Mouse (Mus musculus): ENCODE data around the gene Kmt2c. TPM values are rescaled to one million over a fixed set of nuclear protein-coding genes. Genes with fewer than 3 reads are reported as not detected.

Kmt2c gene
- polyA plus RNA-seq (2015; fragmentation: Nextera tagmentation; extraction: Ambion mirVana): 12.1 and 13.6 TPM in 2 replicates

DNA sequence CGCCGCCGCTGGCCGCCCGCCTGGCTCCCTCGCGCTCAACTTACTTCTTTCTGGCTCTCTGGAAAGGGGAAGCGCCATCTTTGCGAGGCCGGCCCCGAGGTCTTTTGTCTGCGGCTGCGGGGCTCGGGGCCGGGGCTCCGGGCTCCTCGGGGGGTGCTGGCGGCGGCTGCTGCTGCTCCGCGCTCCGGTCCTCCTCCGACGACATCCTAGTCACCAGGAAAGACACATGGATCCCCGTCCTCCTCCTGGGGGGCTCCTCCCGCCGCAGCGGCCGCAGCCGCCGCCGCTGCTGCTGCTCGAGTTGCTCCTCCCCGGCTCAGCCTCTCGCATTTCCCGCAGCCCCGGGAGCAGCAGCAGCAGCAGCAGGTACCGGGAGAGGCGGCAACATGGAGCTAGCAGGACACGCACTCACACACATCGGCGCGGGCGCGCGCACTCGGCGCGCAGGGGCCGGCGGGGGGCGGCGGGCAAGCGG lies at the start of gene Kmt2c:
Kmt2c (minus strand) TSS at position 438 of the 475 bp plus-strand sequence.
- H3K4me3 ChIP-seq (replicated peaks; ENCODE audit: low read length): peak within 1 kb of the TSS; percentile 98
- H3K27ac ChIP-seq (ENCODE audit: low read length): peak within 1 kb of the TSS; percentile 100
- no peaks in the 10 kb centered on the region for H3K9me3 ChIP-seq (replicated peaks; ENCODE audit: control insufficient read depth, low read length)
- WGBS: 0% methylated on average over 40 of the region's 54 CpGs
- H3K9ac ChIP-seq (ENCODE audit: low read length): peak within 1 kb of the TSS; percentile 96
- peak within 1 kb of the TSS; percentile 79 for H3K4me2 ChIP-seq (ENCODE audit: low read depth, low read length)
- no peaks in the 10 kb centered on the region for H3K36me3 ChIP-seq (ENCODE audit: control insufficient read depth, insufficient read depth, low read length)
- ATAC-seq (ENCODE audit: insufficient read depth, low FRiP score): peak; percentile 6; the same call in 1 of the 2 replicates
- peaks cover 11% of the 10 kb centered on the region for H3K4me1 ChIP-seq (ENCODE audit: control insufficient read depth, insufficient read depth, low read length)
- H3K27me3 ChIP-seq (ENCODE audit: control insufficient read depth, insufficient read depth, low read length): no peaks in the 10 kb centered on the region

- Histone ChIP-seq H3K27ac (ENCODE audit: low read length) (no peak overlapping the region), H3K36me3 (ENCODE audit: control insufficient read depth, insufficient read depth, low read length) (no peaks in the 10 kb centered on the region), H3K9me3 (replicated peaks; ENCODE audit: control insufficient read depth, low read length) (no peaks in the 10 kb centered on the region), H3K4me2 (ENCODE audit: low read depth, low read length) (no peak overlapping the region), H3K4me3 (replicated peaks; ENCODE audit: low read length) (no peak overlapping the region), H3K9ac (ENCODE audit: low read length) (no peak overlapping the region), H3K4me1 (ENCODE audit: control insufficient read depth, insufficient read depth, low read length) (no peaks in the 10 kb centered on the region), H3K27me3 (ENCODE audit: control insufficient read depth, insufficient read depth, low read length) (no peaks in the 10 kb centered on the region)
- WGBS: 95% methylated on average over 2 of the region's 2 CpGs
- no peak for ATAC-seq (ENCODE audit: insufficient read depth, low FRiP score)
Measured at GRCm38 (mm10) chr5:25546912-25547311, 48.3 kb upstream of the Kmt2c start.

DNA sequence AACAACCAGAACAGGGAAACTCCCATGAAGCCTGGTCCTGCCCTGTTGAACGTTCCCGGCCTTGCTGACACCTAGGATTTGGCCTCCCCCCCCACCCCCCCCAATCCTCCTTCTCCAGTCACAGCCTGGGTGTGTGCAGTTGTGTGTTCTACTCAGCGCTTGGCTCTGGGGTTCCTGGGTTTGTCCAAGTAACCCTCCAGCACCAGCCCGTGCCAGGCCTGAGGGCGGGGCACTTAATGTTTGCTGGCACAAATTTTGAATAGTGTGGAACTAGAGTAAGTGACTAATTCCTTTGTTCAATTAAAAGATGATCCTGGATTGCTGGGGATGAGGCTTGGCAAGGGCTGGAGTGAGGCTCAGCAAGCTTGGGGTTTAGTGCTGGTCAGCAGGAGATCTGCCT lies 46.0 kb upstream of the Kmt2c start:
- no peak overlapping the region for H3K27ac ChIP-seq (ENCODE audit: low read length)
- 65% methylated on average over 5 of the region's 5 CpGs for WGBS
- H3K36me3 ChIP-seq (ENCODE audit: control insufficient read depth, insufficient read depth, low read length): no peaks in the 10 kb centered on the region
- no peak for ATAC-seq (ENCODE audit: insufficient read depth, low FRiP score)
- no peaks in the 10 kb centered on the region for H3K27me3 ChIP-seq (ENCODE audit: control insufficient read depth, insufficient read depth, low read length)
- no peaks in the 10 kb centered on the region for H3K4me1 ChIP-seq (ENCODE audit: control insufficient read depth, insufficient read depth, low read length)
- no peak overlapping the region for H3K9ac ChIP-seq (ENCODE audit: low read length)
- H3K4me2 ChIP-seq (ENCODE audit: low read depth, low read length): no peak overlapping the region
- H3K9me3 ChIP-seq (replicated peaks; ENCODE audit: control insufficient read depth, low read length): no peaks in the 10 kb centered on the region
- H3K4me3 ChIP-seq (replicated peaks; ENCODE audit: low read length): no peak overlapping the region

DNA sequence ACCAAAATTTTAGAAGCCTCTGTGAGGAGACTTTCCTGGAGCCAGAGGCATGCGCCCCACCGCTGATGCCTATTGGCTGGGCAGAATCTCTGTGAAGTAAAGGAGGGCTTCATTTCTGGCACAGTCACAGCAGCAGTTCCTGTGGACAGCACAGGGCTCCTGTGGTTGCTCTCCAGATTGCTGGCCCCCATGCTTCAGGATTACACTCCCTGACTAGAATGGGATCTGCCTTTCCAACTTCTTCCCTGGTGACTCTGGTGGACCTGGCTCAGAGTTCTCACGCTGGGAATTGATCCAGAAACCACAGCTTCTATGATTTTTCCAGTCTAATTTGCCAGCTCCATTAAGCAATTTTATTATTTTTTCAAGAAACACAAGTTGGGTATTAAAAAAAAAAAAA lies 45.5 kb upstream of the Kmt2c start:
- Histone ChIP-seq H3K27me3 (ENCODE audit: control insufficient read depth, insufficient read depth, low read length) (no peaks in the 10 kb centered on the region), H3K27ac (ENCODE audit: low read length) (no peak overlapping the region), H3K9ac (ENCODE audit: low read length) (no peak overlapping the region), H3K4me1 (ENCODE audit: control insufficient read depth, insufficient read depth, low read length) (no peaks in the 10 kb centered on the region), H3K4me3 (replicated peaks; ENCODE audit: low read length) (no peak overlapping the region), H3K36me3 (ENCODE audit: control insufficient read depth, insufficient read depth, low read length) (no peaks in the 10 kb centered on the region), H3K9me3 (replicated peaks; ENCODE audit: control insufficient read depth, low read length) (no peaks in the 10 kb centered on the region), H3K4me2 (ENCODE audit: low read depth, low read length) (no peak overlapping the region)
- 91% methylated on average over 3 of the region's 3 CpGs for WGBS
- no peak for ATAC-seq (ENCODE audit: insufficient read depth, low FRiP score)

- Histone ChIP-seq H3K36me3 (ENCODE audit: control insufficient read depth, insufficient read depth, low read length) (no peaks in the 10 kb centered on the region), H3K9ac (ENCODE audit: low read length) (no peak overlapping the region), H3K9me3 (replicated peaks; ENCODE audit: control insufficient read depth, low read length) (no peaks in the 10 kb centered on the region), H3K4me1 (ENCODE audit: control insufficient read depth, insufficient read depth, low read length) (no peaks in the 10 kb centered on the region), H3K4me2 (ENCODE audit: low read depth, low read length) (no peak overlapping the region), H3K4me3 (replicated peaks; ENCODE audit: low read length) (no peak overlapping the region), H3K27ac (ENCODE audit: low read length) (no peak overlapping the region), H3K27me3 (ENCODE audit: control insufficient read depth, insufficient read depth, low read length) (no peaks in the 10 kb centered on the region)
- 70% methylated on average over 2 of the region's 2 CpGs for WGBS
- no peak for ATAC-seq (ENCODE audit: insufficient read depth, low FRiP score)
Measured at GRCm38 (mm10) chr5:25541661-25542060, 43.1 kb upstream of the Kmt2c start.

- H3K9me3 ChIP-seq (replicated peaks; ENCODE audit: control insufficient read depth, low read length): no peaks in the 10 kb centered on the region
Measured at GRCm38 (mm10) chr5:25540921-25541320, 42.3 kb upstream of the Kmt2c start.

DNA sequence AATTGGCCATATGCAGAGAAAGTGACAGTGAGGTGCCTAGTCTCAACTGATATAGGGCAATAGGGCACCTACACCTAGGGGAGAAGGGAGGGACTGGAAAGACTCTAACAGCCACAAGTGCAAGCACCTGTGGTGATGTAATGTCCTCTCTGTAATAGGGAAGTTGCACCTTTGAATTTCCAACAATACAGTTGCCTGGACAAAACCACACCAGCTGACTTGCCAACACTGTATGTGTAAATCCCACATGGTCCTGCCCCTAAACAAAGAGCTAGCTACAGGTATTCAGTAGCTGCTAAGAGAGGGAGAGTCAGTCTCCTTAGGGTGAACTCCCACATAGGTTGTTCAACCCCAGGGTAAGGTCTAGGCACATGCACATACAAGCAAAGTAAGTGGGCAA lies 41.8 kb upstream of the Kmt2c start:
- no peak for ATAC-seq (ENCODE audit: insufficient read depth, low FRiP score)
- Histone ChIP-seq H3K4me2 (ENCODE audit: low read depth, low read length) (no peak overlapping the region), H3K36me3 (ENCODE audit: control insufficient read depth, insufficient read depth, low read length) (no peaks in the 10 kb centered on the region), H3K4me3 (replicated peaks; ENCODE audit: low read length) (no peak overlapping the region), H3K9me3 (replicated peaks; ENCODE audit: control insufficient read depth, low read length) (no peaks in the 10 kb centered on the region), H3K9ac (ENCODE audit: low read length) (no peak overlapping the region), H3K27ac (ENCODE audit: low read length) (no peak overlapping the region), H3K27me3 (ENCODE audit: control insufficient read depth, insufficient read depth, low read length) (no peaks in the 10 kb centered on the region), H3K4me1 (ENCODE audit: control insufficient read depth, insufficient read depth, low read length) (no peaks in the 10 kb centered on the region)

More at GRCm38 (mm10) chr5:25540921-25541320, 42.3 kb upstream of the Kmt2c start:
- whole genome bisulfite sequencing: 76% methylated on average over 3 of the region's 3 CpGs
- Histone ChIP-seq H3K27me3 (ENCODE audit: control insufficient read depth, insufficient read depth, low read length) (no peaks in the 10 kb centered on the region), H3K27ac (ENCODE audit: low read length) (no peak overlapping the region), H3K4me1 (ENCODE audit: control insufficient read depth, insufficient read depth, low read length) (no peaks in the 10 kb centered on the region), H3K9ac (ENCODE audit: low read length) (no peak overlapping the region), H3K36me3 (ENCODE audit: control insufficient read depth, insufficient read depth, low read length) (no peaks in the 10 kb centered on the region), H3K4me2 (ENCODE audit: low read depth, low read length) (no peak overlapping the region), H3K4me3 (replicated peaks; ENCODE audit: low read length) (no peak overlapping the region)
- no peak for ATAC-seq (ENCODE audit: insufficient read depth, low FRiP score)

DNA sequence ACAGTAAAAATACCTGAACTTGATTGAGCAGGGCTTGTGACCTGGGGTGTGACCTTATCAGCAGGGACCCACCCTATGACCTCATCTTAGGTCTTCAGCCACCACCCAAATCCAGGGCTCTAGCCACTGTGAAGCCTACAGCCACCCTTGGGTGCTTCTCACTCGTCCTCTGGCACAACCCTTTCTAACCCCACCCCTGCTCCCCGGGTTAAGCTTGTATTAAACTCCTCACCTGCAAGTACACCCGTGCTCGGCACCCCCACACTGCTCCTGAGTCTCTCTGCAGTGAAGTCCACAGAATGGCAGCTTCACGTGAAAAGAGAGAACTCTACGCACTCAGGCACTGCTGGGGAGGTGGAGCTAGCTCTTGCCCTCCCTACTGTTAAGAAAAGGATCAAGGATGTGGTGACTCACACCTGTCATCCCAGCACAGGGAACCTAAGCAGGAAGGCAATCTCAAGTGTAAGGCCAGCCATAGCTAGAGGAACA lies 38.4 kb upstream of the Kmt2c start:
- 0 out of 2 replicates have a peak overlapping the region, but pooled peaks have one; percentile 15 for H3K4me2 ChIP-seq (ENCODE audit: low read depth, low read length)
- H3K4me3 ChIP-seq (replicated peaks; ENCODE audit: low read length): no peak overlapping the region
- H3K9ac ChIP-seq (ENCODE audit: low read length): no peak overlapping the region
- ATAC-seq (ENCODE audit: insufficient read depth, low FRiP score): peak; percentile 72
- H3K36me3 ChIP-seq (ENCODE audit: control insufficient read depth, insufficient read depth, low read length): no peaks in the 10 kb centered on the region
- H3K27me3 ChIP-seq (ENCODE audit: control insufficient read depth, insufficient read depth, low read length): no peaks in the 10 kb centered on the region
- H3K4me1 ChIP-seq (ENCODE audit: control insufficient read depth, insufficient read depth, low read length): no peaks in the 10 kb centered on the region
- no peaks in the 10 kb centered on the region for H3K9me3 ChIP-seq (replicated peaks; ENCODE audit: control insufficient read depth, low read length)
- 32% methylated on average over 6 of the region's 6 CpGs for WGBS
- H3K27ac ChIP-seq (ENCODE audit: low read length): peak overlapping the region; percentile 69; the same call in 1 of the 2 replicates

- WGBS: 49% methylated on average over 2 of the region's 2 CpGs
- ATAC-seq (ENCODE audit: insufficient read depth, low FRiP score): no peak
Measured at GRCm38 (mm10) chr5:25536451-25536850, 37.9 kb upstream of the Kmt2c start.

More at GRCm38 (mm10) chr5:25536451-25536850, 37.9 kb upstream of the Kmt2c start:
- H3K4me3 ChIP-seq (replicated peaks; ENCODE audit: low read length): no peak overlapping the region
- H3K27ac ChIP-seq (ENCODE audit: low read length): no peak overlapping the region
- no peaks in the 10 kb centered on the region for H3K36me3 ChIP-seq (ENCODE audit: control insufficient read depth, insufficient read depth, low read length)
- no peak overlapping the region for H3K9ac ChIP-seq (ENCODE audit: low read length)
- H3K27me3 ChIP-seq (ENCODE audit: control insufficient read depth, insufficient read depth, low read length): no peaks in the 10 kb centered on the region
- H3K9me3 ChIP-seq (replicated peaks; ENCODE audit: control insufficient read depth, low read length): no peaks in the 10 kb centered on the region
- H3K4me2 ChIP-seq (ENCODE audit: low read depth, low read length): 0 out of 2 replicates have a peak overlapping the region, but pooled peaks have one; percentile 15
- H3K4me1 ChIP-seq (ENCODE audit: control insufficient read depth, insufficient read depth, low read length): no peaks in the 10 kb centered on the region

All from stomach, embryonic 16.5 days (tissue).